Mouse (Mus musculus): ENCODE measurements around the gene Kiss1.
"Not testable (repeated sequence)": the region's sequence is repeated elsewhere in the genome, so short reads cannot be mapped to it uniquely, and the experiment has no call there.

Kiss1 gene

DNA sequence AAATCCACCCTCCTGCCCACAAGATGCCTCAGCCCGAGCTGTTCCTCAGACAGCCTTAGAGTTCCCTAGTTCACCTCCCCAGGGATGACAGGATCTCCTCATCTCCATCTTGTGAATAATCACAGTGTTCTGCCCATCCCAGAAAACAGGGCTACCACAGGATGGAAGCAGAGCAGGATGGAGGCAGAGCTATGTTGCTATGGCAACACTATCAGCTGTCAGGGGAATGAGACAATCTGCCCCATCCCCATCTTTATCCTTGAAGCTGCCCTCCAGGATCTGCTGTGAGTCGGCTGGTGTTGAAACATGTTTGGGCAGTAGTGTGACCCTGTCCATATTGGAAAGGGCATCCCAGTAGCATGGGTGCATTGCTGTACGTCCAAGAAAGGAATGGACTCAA, 9.5 kb downstream of the Kiss1 start:
- H3K27me3 ChIP-seq (ENCODE audit: control insufficient read depth, insufficient read depth, low read length, poor library complexity, severe bottlenecking): peaks cover 1% of the 10 kb centered on the region; the same call in 1 of the 2 replicates
- DNase-seq (ENCODE audit: low read depth, low spot score): no peak
- H3K36me3 ChIP-seq (ENCODE audit: control insufficient read depth, insufficient read depth, low read length, poor library complexity, severe bottlenecking): no peaks in the 10 kb centered on the region

DNA sequence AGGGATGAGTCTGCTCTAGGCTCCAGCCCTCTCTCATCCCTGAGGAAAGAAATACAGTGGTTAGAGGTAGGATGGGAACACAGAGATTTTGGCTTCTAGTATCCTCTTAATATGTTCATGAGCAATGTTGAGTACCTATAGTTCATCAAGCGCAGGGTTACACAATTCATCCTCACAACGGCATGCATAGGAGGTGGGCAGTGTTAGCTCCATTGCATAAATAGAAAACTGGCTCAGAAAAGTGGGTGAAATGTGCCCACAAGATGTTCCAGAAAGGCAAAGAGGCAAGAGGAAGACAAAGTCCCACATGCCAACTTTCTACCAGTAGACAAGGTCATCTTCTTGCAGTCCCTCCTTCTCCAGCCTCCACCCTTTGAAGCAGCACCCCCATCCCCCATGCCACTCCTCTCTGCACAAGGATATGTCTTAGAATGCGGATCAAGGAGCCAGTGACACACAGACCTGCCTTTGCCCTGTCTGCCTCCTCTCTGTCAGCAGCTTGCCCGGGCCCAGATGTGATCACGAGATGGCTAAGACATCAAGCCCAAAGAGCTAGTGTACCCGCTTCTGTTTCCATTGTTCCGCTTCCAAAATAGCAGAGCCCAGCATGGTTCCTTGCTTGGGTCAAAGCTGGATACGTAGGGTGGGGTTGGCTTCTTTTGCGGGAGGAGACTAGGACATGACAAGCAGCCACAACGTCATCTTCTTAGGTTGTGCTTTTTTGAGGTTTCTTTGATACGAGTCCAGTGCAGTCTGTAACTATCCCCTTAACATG, 11.2 kb downstream of the Kiss1 start:
- Histone ChIP-seq H3K36me3 (ENCODE audit: control insufficient read depth, insufficient read depth, low read length, poor library complexity, severe bottlenecking) (no peaks in the 10 kb centered on the region), H3K27me3 (ENCODE audit: control insufficient read depth, insufficient read depth, low read length, poor library complexity, severe bottlenecking) (peaks cover 1% of the 10 kb centered on the region; the same call in 1 of the 2 replicates)
- no peak for DNase-seq (ENCODE audit: low read depth, low spot score)

DNA sequence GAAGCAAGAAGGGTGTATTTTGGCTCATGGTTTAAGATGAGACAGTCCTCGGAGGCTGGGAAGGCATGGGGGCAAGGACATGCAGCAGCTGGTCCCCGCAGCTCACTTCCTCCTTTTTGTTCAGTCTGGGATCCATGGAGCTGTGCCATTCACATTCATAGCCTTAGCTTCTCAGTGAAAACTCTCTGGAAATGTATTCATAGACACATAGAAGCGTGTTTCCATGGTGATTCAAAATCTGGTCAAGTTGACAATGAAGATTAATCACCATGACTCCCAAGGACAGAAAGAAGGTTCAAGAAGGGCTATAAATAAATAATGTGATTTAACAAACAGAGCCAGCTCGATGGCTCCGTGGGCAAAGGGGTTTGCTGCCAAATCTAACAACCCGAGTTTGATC, 12.3 kb downstream of the Kiss1 start:
- DNase-seq (ENCODE audit: low read depth, low spot score): no peak
- peaks cover 1% of the 10 kb centered on the region; the same call in 1 of the 2 replicates for H3K27me3 ChIP-seq (ENCODE audit: control insufficient read depth, insufficient read depth, low read length, poor library complexity, severe bottlenecking)
- H3K36me3 ChIP-seq (ENCODE audit: control insufficient read depth, insufficient read depth, low read length, poor library complexity, severe bottlenecking): no peaks in the 10 kb centered on the region

DNA sequence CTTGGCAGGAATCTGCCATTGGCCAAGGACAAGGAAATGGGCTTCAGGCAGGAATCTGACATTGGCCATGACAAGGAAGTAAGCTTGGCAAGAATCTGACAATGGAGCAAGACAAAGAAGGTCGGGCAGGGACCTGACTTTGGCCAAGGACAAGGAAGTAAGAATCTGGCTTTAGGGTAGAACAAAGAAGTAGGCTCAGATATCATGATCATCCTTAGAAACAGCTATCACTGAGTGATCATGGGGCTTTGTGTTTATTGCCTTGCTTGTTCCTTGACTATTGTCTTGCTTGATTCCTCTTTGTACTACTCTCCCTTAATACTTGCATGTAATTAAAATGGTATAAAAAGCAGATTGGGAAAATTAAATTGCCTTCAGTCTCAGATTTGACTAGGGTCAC, 18.7 kb downstream of the Kiss1 start:
- not testable (repeated sequence) for DNase-seq (ENCODE audit: low read depth, low spot score); H3K27me3 ChIP-seq (ENCODE audit: control insufficient read depth, insufficient read depth, low read length, poor library complexity, severe bottlenecking); H3K36me3 ChIP-seq (ENCODE audit: control insufficient read depth, insufficient read depth, low read length, poor library complexity, severe bottlenecking)

DNA sequence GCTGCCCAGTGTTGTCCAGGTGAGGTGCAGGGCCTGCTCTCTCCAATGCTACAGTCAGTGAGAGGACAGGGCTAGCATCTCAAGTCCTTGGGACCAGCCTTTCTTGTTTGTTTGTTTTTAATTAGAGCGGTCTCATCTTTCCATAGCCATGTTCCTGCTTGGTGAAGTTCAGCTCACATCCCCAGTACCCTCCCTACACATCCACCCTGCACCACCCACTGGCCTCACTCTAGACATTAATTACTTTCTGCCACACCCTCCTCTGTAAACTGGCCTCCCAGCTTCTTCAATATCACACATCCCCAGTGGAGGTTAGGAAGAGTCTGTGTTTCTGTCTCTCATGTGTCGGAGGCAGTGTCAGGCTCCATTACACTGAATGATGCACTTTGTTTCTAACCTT, 22.7 kb downstream of the Kiss1 start:
- Histone ChIP-seq H3K36me3 (ENCODE audit: control insufficient read depth, insufficient read depth, low read length, poor library complexity, severe bottlenecking) (no peaks in the 10 kb centered on the region), H3K27me3 (ENCODE audit: control insufficient read depth, insufficient read depth, low read length, poor library complexity, severe bottlenecking) (no peaks in the 10 kb centered on the region)
- DNase-seq (ENCODE audit: low read depth, low spot score): no peak

DNA sequence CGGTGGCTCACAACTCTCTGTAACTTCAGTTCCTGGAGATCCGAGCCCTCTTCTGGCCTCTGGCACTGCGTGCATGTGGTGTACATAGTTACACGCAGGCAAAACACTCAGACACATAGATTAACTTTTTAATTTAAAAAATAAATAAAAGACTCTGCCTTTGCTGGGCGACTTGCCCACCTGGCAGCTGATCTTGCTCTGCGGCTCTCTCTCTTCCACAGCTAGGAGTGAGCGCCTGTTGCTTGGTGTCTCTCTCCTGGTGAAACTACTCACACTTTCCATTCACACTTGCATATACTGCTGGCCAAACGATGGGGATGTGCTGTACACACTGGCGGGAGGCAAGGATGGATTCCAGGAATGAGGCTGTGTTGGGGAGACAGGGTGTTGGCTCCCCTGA, 24.9 kb downstream of the Kiss1 start:
- Histone ChIP-seq H3K27me3 (ENCODE audit: control insufficient read depth, insufficient read depth, low read length, poor library complexity, severe bottlenecking) (no peaks in the 10 kb centered on the region), H3K36me3 (ENCODE audit: control insufficient read depth, insufficient read depth, low read length, poor library complexity, severe bottlenecking) (no peaks in the 10 kb centered on the region)
- DNase-seq (ENCODE audit: low read depth, low spot score): no peak

DNA sequence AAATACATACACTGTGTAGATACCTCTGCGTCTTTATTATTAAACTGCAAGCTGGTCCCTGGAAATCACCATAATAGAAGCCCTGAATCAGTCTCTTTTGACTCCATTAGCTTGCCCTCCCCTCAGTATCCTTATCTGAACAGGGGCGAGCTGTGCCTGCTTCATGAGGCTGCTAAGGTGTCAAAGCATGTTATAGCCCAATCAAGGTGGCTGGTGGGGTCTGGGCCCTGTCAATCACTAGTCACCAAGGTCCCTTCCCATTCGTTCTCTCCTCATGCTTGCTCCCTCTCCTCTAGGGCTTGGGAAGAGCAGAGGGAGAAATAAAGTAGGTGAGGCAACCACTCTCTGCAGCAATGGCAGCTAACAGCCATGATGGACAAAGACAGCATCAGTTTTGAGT, 25.6 kb downstream of the Kiss1 start:
- H3K27me3 ChIP-seq (ENCODE audit: control insufficient read depth, insufficient read depth, low read length, poor library complexity, severe bottlenecking): no peaks in the 10 kb centered on the region
- no peaks in the 10 kb centered on the region for H3K36me3 ChIP-seq (ENCODE audit: control insufficient read depth, insufficient read depth, low read length, poor library complexity, severe bottlenecking)
- no peak for DNase-seq (ENCODE audit: low read depth, low spot score)

DNA sequence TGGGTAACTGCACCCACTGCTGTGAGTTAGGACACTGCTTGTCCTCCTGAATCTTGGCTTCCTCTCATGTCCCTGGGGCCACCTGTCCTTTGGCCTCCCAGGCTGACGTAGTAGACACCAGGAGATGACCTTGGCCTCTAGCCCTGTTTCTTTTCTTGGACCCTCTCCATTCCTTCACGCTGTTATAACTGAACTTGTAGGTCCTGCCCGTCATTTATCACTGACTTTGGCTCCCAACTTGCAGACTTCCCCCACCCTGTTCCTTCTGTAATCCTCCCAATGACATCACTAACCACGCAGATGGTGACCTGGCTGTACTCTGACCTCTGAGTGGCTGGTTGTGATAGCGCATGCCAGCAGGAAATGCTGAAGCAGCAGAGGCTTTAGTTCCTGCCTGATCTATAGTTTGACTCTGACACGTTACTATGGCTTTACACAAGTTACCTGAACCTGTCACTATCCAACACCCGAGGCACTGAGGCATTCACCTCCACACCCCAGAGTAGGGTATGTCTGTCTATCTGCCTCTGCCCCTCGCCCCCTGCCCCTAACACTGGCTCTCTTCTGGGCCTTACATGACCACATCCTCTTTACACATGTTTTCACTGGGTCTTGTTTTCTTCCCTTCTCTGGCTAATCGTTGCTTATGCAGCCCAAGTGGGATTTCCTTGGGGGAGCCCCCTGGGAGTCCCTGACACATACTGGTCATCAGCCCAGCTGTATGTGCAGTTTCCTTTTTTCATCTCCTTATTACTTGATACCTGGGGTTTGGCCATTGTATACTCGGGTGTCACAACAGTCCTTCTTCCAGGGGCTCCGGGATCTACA, 26.2 kb downstream of the Kiss1 start:
- H3K36me3 ChIP-seq (ENCODE audit: control insufficient read depth, insufficient read depth, low read length, poor library complexity, severe bottlenecking): no peaks in the 10 kb centered on the region
- DNase-seq (ENCODE audit: low read depth, low spot score): peak; percentile 79
- no peaks in the 10 kb centered on the region for H3K27me3 ChIP-seq (ENCODE audit: control insufficient read depth, insufficient read depth, low read length, poor library complexity, severe bottlenecking)

DNA sequence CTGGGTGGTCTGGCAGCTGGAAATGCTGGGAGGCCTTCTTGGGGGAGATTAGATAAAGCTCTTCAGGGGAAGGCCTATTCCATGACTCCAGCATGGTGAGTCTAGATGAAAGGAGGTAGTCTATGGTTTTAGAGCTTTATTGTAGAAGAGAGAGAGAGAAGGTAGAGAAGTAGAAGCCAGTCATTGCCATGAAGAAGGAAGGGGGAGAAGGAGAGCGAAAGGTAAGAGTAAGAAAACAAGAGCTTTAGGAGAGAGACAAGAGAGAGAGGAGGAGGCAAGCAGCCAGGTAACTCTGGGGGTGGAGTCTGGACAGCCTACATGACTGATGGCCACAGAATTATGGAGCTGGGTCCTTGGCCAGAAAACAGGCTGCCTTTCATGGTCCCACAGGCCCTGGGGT, 28.5 kb downstream of the Kiss1 start, which contains the start of gene Ren1:
TSS of gene Ren1 (plus strand) at position 301 of the 400 bp plus-strand sequence.
- Histone ChIP-seq H3K36me3 (ENCODE audit: control insufficient read depth, insufficient read depth, low read length, poor library complexity, severe bottlenecking) (no peaks in the 10 kb centered on the region), H3K27me3 (ENCODE audit: control insufficient read depth, insufficient read depth, low read length, poor library complexity, severe bottlenecking) (no peaks in the 10 kb centered on the region)
- no peak for DNase-seq (ENCODE audit: low read depth, low spot score)

DNA sequence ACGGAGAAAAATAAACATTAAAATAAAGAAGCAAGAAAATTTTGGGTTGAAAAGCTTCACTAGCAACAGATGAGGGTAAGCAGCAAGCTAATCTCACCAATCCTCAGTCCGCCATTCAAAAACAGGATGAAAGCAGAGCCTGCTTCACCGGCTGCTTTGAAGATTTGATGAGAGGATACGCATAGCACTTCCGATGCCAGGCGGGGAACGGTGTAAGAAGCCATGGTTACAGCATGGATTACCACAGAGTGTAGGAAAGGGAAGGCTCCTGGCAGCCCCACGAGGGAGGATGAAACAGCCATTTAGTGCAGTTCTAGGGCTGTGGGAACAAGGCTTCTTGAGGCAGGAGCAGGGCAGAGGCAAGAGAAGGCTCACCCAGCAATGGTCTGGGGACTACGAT, 30.1 kb downstream of the Kiss1 start:
- H3K36me3 ChIP-seq (ENCODE audit: control insufficient read depth, insufficient read depth, low read length, poor library complexity, severe bottlenecking): no peaks in the 10 kb centered on the region
- DNase-seq (ENCODE audit: low read depth, low spot score): no peak
- no peaks in the 10 kb centered on the region for H3K27me3 ChIP-seq (ENCODE audit: control insufficient read depth, insufficient read depth, low read length, poor library complexity, severe bottlenecking)

DNA sequence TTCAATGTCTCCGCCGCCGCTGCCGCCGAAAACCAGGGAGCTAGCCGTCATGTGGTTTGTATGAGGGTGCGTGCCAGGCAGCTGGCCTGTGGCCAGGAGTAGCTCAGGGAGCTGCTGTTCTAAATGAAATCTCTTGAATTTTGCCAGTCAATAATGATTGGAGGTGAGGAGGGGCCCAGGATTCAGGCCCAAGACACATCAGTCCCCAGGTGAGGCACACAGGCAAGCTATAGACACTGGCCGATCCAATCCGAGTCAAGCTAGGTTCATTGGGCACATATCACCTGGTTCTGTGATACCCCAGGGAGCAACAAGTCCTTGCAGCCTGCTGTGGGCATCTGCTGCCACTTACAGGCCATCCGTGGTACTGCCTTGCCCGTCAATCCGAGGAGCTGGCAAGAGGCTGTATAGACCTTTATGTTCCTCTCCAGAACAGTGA, 31.7 kb downstream of the Kiss1 start:
- Histone ChIP-seq H3K27me3 (ENCODE audit: control insufficient read depth, insufficient read depth, low read length, poor library complexity, severe bottlenecking) (no peaks in the 10 kb centered on the region), H3K36me3 (ENCODE audit: control insufficient read depth, insufficient read depth, low read length, poor library complexity, severe bottlenecking) (no peaks in the 10 kb centered on the region)
- peak; percentile 92 for DNase-seq (ENCODE audit: low read depth, low spot score)

DNA sequence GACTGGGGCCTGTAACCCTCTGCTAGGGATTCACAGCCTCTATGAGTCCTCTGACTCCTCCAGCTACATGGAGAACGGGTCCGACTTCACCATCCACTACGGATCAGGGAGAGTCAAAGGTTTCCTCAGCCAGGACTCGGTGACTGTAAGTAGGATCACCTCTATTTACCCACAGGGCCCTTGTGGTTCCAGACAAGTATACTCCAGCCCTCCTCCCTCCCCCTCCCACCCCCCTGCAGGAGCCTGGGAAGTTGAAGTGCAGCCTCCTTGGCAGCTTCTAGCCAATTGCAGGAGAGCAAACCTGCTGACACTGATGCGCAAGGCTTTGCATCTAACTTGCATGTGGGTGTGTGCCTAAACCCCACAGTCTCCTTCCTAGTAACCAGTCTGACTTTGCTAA, 33.8 kb downstream of the Kiss1 start:
- Histone ChIP-seq H3K27me3 (ENCODE audit: control insufficient read depth, insufficient read depth, low read length, poor library complexity, severe bottlenecking) (no peaks in the 10 kb centered on the region), H3K36me3 (ENCODE audit: control insufficient read depth, insufficient read depth, low read length, poor library complexity, severe bottlenecking) (no peaks in the 10 kb centered on the region)
- no peak for DNase-seq (ENCODE audit: low read depth, low spot score)

DNA sequence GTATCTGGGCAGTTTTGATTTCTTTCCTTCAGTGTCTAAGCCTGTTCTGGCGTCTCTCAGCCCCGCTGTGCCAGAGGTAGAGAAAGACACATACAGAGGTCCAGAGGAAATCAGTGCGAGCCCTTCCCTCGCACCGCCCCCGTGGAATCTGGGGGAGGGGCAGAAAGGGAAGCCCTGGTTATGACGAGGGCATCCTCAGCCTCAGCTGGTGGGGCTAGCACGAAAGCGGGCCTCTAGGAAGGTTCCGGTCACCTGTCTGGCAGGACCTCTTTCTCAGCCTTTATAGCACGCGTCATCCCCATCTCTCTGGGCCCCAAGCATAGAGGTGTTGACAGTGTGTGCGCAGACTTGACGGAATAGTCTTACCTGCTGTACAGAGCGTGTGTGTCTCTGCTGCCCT, 34.2 kb downstream of the Kiss1 start:
- Histone ChIP-seq H3K36me3 (ENCODE audit: control insufficient read depth, insufficient read depth, low read length, poor library complexity, severe bottlenecking) (no peaks in the 10 kb centered on the region), H3K27me3 (ENCODE audit: control insufficient read depth, insufficient read depth, low read length, poor library complexity, severe bottlenecking) (no peaks in the 10 kb centered on the region)
- DNase-seq (ENCODE audit: low read depth, low spot score): peak; percentile 38

DNA sequence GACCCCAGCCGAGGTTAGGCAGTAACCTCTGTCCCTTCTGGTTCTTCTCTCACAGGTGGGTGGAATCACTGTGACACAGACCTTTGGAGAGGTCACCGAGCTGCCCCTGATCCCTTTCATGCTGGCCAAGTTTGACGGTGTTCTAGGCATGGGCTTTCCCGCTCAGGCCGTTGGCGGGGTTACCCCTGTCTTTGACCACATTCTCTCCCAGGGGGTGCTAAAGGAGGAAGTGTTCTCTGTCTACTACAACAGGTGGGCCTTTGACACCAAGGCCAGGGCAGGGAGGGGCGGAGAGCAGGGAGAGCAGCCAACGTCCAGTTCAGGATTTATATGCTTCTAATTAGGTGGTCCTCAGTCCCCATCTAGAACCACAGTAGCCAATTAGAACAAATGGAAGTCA, 34.7 kb downstream of the Kiss1 start:
- Histone ChIP-seq H3K36me3 (ENCODE audit: control insufficient read depth, insufficient read depth, low read length, poor library complexity, severe bottlenecking) (no peaks in the 10 kb centered on the region), H3K27me3 (ENCODE audit: control insufficient read depth, insufficient read depth, low read length, poor library complexity, severe bottlenecking) (no peaks in the 10 kb centered on the region)
- DNase-seq (ENCODE audit: low read depth, low spot score): peak; percentile 70

DNA sequence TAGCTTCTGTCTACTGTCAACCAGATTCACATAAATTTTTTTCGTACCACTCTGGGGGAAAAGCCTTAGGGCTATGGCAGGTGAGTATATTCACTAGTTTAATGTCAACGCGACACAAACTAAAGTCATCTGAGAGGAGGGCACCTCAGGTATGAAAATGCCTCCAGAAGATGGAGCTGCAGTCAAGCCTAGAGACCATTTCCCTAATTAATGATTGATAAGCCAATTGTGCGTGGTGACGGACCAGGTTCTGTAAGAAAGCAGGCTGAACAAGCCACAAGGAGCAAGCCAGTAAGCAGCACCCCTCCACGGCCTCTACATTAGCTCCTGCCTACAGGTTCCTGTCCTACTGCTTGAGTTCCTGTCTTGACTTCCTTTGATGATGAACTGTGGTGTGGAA, 39.3 kb downstream of the Kiss1 start:
- Histone ChIP-seq H3K36me3 (ENCODE audit: control insufficient read depth, insufficient read depth, low read length, poor library complexity, severe bottlenecking) (no peaks in the 10 kb centered on the region), H3K27me3 (ENCODE audit: control insufficient read depth, insufficient read depth, low read length, poor library complexity, severe bottlenecking) (peaks cover 5% of the 10 kb centered on the region)
- DNase-seq (ENCODE audit: low read depth, low spot score): no peak

All from splenic B cell, adult 2 months (primary cell).